Mouse (Mus musculus): ENCODE measurements around the gene Kazn. TPM values are rescaled to one million over a fixed set of nuclear protein-coding genes. Genes with fewer than 3 reads are reported as not detected.

Kazn gene
- total RNA-seq, 1 experiment from 2014 or later = 35.8 TPM

DNA sequence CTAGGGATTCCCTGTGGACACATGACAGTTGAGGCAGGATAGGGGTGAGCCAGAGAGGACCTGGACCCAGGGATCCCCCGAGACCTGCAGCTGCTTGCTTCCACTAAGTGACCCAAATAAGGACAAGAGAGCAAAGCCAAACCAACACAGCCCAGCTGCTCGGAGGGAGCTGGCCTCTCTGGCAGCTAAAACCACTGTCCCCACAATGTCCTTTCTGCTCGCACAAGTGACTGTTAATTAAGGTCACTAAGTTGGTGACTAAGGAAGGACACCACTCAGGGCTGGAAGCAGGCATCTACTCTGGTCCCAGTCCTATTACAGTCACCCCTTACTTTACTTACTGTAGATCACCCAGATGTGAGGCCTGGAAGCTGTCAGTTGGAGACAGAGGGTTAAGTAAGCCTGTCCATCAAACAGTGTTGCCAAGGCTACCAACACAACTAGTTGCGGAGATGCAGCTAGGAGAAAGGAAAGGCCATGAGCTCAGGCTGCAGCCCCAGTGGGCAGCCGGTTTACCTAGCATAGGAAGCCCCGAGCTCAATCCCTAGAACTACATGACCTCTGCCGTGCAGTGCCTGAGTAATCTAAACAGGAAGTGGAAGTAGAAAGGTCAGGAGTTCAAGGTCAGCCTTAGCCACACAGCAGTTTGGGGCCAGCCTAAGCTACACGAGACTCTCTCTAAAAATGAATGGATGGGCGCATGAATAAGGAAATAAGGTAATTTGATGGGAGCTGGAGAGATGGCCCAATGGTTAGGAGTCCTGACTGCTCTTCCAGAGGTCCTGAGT, 185.3 kb downstream of the Kazn start:
- DNase-seq = no peak

DNA sequence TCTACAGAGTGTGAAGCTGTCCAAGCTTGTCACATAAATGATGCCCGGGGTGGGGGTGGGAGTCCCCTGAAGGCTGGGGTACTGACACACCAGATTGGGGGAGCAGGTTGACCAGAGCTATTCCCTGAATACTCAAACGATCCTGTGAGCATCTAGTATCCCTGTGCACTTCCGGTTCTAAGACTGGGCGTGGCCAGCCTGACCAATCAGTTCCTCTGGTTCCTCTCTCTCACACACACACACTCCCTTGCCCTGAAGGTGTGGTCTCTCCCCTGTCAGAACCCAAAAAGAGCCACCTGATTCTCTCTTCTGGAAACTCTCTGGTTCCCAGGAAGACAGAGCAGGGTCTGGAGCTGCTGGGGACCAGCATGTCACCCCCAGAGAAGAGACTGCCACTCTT, 185.9 kb downstream of the Kazn start:
- DNase-seq = no peak

DNA sequence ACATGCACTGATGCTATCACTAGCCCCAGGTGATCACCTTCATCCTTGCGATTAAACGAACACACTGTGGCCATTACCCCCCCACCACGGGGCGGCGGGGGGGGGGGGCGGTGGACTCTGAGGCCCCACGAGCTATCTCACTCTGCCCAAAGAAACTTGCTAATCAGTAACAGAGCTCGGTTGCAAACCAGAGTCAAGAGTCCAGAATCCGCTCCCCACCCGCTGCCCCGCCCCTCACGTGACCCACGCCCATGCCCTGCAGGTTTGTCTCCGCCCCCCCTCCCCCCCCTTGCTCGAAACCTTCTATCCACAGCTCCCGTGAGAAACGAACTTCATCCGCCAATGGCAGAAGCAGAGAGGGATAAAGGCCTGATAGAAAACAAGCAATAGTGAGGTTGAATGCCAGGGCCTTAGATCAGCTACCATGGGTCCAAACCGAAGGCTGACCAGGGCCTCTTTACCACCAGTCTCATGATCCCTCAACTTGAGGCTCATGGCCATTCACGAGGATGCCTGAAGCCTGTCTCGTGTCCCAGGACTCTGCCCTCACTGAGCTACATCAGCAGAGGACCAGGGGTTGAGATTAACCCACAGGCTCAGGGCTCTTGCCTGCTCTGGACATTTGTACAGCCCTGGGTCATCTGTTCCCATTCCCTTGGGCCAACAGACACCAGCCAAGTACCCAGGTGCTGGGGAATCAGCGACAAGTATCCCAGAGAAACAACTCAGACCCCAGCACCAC, 186.6 kb downstream of the Kazn start:
- DNase-seq = no peak

Other genes with a start within 250 kb of the Kazn start
- gene Fhad1, start 224.3 kb downstream of the Kazn start, total RNA-seq (2021) = 0.91 TPM in 1 of 2 replicates, not detected in the other
- 1.8 and 5.2 TPM in 2 replicates for gene Tmem51, start 155.1 kb downstream of the Kazn start, total RNA-seq (2021)